Mouse (Mus musculus) cerebellum, adult 11-12 months (tissue): ENCODE results near the gene Crybg2.

Source experiments
- DNase-seq: peaks from one replicate; pipeline ENCODE4 v3.0.0; 2022

The Crybg2 gene

DNA sequence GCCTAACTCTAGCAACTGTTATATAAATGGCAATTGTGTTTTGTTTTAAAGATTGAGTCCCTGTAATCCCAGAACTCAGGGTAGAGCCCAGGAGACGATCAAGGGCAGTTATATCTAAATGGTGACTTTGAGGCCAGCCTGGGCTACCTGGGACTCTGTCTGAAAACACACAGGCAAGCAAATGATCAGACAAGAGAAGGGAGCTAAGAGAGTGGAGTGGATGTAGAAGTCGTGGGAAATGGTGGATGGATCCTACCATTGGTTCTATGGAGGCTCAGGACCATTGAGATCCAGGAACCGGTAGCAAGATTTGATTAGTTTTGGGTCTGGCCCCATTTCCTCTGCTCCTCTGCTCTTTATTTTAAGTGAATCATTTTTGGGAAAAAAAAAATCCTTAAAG lies 35.5 kb downstream of the Crybg2 start:
- DNase-seq = no peak

DNA sequence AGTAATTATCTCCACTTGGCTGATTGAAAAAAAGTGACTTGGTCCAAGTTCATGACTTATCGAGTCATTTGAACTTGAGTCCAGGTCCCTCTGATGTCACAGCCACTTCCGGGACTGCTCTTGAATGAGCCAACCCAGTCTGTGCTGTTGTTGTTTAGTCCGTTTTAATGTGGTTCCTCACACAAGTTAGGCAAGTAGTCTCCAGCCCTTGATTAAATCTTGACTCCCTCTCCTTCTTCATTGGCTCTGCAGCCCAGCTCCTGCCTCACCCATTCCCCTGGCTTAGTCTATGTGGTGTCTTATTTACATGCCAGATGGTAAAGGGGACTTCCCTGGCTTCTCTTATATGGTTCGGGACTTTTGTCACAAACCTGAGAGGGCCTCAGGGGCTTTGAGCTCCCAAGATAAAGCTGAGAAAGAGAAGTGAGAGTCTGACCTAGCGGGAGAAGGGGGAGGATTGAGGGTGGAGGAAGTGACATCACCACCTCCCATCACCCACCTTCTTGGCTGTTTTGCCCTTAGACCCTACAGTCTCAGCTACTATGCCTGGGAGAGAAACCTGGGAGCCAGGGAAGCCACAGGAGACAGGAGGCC lies 36.5 kb downstream of the Crybg2 start:
- no peak for DNase-seq

DNA sequence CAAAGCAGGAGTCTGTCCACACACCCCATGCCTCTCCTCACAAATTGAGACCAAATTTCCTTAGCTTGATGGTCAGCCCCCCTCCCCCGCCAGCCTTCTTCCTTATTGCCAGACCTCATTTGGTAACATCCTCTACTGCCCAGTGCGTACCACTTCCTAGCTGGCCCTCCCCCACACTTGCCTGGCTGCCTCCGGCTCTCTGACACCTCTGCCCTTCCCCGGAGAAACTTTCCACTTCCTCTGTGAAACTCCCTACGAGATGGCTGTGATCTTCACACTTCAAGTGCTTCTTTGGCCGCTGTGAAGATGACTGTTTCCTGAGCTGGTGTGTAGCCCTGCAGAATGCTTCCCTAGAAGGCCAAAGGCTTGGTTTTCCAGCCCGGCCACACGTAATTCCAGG lies 38.0 kb downstream of the Crybg2 start:
- no peak for DNase-seq

DNA sequence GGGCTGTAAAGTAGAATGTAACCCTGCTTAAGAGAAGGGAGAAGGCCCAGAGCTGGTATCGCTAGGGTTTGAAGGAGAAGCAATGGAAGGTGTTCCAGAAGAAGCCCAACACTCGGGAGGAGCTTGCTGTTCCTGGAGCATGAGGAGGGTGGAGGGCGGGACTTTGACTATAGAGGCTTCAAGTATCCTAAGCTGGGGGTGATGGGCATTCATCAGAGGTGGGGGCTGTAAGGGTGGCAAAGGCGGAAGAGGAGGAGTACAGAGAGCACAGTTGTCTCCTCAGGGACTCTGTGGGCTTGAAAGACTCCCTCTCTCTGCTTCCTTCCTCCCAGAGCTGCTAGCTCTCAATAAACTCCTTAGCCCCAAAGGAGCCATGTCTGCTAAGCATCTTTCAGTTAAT lies 39.6 kb downstream of the Crybg2 start:
- DNase-seq = no peak

DNA sequence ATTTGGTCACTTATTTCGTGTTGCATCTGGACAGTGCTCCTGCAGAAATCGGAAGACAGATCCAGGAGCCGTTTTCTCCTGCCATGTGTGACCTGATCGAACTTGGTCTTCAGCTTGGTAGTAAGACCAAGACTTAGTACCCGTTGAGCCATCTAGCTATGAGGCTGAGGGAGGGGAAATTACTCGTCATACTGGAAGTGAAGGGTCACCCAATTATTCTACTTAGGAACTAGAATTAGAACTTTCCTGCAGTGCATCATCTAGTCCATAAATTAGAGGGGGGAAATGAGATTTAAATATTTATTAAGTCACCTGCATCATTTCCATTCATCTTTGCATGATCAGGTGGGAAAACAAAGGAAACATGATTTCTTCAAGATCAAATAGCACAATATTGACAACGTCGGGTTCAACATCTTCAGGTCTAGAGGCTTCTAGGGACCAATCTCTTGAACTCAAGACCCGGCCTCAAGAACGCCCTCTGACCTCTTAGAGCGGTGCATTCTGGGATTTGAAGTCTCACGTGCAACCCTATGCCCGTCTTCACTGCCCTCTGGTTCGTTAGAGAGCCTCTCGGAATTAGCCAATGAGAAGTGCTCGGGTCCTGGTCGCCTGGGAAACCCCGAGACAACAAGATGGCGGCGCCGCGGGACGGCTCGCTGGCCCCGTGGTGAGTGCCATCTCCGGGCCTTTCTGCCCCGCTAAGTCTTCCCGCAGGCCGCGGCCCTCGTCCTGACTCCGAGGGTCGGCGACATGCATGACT lies 41.5 kb downstream of the Crybg2 start, which contains the start of gene Ubxn11:
Gene Ubxn11, plus strand, starts transcription at position 592 of the 763 bp plus-strand sequence.
- DNase-seq = peak; percentile 90

DNA sequence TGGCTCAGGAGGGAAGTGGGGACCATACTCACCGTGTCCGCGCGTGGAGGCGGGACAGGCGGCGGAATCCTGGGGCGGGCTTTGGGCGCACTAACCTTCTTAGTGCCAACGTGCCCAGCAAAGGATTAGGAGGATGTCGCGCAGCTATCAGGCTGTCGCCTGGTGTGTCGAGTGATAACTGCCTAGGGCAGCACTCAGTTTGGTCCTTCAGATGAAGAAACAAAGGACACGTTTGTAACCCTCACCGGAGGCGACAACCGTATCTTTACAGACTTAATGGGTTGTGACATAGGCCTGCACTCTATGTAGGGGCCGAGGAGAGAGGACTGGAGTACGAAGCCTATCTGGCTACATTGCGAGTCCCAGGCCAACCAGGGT lies 42.1 kb downstream of the Crybg2 start:
- no peak for DNase-seq

DNA sequence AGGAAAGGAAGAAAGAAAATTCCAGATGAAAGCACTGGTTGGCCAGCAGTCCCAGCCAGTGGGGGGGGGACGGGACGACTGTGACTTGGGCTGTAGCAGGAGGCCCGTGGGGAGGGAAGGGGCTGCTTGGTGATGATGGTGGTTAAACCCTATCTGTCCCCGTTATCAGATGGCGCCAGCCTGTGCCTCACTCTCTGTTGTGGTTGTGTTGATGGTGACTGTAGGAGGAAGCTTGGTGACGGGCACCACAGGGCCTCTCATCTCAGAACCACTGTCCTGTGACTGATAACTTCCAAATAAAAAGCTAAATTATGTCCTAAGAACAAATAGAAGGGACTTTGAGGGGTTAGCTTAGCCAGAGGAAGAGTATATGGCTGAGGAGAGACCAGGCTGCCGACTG lies 45.5 kb downstream of the Crybg2 start:
- no peak for DNase-seq

DNA sequence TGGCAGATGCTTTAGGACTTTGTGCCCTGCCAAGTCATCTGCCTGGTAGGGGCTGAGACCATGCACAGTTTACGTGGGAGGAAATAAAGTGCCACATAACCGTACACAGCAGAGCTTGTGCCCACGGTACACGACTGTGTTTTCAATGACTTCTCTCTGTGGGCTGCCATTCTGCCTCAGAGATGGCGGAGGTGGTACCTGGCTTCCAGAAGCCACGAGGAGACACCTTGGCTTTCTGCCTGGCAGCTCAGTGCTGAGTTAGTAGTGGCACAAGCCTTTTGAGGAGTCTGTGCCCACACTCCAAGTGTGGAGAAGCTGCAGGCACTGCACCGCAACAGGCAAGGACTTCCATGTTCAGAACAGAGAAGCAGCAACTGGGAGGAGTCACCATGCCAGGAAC lies 47.1 kb downstream of the Crybg2 start:
- DNase-seq = no peak

DNA sequence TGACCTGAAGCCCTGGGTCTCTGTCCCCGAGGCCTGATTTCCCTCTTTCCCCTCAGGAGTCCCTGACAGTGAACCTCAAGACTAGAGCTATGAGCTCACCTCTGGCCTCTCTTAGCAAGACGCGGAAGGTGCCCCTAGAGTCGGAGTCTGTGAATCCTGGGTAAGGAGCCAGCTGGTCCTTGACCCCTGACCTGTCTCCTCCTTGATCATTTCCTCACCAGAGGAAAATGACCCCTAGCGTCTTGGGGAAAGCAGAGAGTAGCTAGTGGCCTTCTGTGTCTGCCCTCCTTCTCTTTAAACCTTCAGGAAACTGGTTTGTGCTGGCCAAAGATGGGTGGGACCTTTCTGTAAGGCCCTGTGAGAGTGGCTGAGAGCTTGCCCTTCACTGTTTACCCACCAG lies 47.6 kb downstream of the Crybg2 start:
- no peak for DNase-seq

DNA sequence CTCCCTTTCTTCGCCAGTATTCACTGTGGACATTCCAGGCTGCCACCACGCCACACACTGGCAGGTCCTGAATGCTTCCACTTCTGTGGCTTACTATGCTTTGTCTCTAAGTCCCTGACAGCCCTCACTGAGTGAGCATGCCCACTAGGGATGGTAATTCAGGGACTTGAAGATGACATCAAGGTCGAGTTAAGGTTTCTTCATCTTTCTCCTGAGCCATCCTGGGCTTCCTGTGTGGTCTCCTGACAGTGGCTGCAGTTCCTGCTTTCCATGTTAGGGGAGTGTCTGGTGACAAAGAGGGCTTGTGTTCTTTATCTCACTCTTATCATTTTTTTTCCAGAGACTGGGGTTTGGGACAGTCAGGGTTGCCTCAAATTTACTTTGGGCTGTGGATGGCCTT lies 50.0 kb downstream of the Crybg2 start:
- DNase-seq = no peak

DNA sequence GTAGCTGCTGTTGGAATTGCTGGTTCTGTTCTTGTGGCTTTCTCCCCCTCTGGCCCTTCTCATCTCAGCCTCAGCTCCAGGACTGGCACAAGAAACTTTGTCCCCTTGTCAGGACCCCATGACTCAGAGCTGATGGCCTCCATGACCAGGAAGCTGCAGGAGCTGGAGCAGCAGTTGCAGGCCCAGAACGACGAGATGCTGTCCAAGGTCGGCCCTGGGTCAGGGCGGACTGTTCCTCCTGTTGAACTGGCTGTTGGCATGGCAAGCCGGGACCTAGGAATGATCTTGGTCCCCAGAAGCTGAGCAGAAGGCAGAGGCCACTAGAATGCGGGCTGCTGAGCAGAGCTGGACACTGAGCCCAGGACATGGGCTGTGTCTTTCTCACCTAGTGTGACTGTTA lies 51.8 kb downstream of the Crybg2 start:
- no peak for DNase-seq

DNA sequence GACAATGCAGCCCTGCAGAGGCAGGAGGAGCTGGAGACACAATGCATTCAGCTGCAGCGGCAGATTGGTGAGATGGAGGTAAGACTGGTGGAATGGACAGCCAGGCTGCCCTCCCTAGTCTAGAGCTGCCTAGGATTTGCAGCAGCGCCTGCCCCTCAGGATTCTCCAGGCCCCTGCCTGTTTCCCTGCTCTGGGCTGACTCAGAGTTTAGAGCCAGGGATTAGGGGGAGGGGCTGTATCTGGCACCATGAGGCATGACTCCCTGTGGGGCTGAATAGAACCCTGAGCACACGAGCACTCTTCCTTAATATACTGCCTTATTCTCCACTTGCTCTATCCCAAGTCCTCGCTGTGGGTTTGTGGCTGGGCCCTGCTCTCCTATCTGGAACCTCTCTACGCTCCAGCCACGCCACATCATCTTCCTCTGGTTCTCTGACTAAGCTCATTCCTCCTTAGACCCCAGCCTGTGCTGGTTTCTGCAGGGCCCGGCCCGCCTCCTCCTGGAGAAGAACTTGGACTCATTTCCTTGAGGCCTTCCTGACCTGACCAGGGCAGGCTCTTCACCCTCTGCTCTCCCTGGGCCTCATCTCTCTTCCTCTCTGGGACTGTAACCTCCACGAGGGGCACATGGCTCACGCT lies 52.9 kb downstream of the Crybg2 start:
- no peak for DNase-seq

DNA sequence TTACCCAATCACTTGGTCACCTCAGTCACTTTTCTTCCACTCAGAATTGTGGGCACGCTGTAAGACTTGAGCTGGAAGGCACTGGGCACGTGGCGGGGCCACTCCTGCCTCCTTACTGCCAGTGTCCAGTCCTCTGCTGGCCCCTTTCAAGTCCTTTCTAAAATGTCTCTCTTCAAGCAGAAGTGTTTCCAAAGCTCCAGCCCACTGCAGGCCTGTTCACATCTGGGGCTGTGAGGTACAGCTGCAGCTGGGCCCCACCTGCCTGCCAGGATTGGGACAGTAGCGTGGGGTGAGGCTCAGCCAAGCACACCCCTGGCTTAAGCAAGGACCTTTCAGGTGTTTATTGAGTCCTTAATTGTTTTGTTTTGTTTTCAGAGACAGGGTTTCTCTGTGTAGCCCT lies 53.4 kb downstream of the Crybg2 start:
- DNase-seq = no peak

DNA sequence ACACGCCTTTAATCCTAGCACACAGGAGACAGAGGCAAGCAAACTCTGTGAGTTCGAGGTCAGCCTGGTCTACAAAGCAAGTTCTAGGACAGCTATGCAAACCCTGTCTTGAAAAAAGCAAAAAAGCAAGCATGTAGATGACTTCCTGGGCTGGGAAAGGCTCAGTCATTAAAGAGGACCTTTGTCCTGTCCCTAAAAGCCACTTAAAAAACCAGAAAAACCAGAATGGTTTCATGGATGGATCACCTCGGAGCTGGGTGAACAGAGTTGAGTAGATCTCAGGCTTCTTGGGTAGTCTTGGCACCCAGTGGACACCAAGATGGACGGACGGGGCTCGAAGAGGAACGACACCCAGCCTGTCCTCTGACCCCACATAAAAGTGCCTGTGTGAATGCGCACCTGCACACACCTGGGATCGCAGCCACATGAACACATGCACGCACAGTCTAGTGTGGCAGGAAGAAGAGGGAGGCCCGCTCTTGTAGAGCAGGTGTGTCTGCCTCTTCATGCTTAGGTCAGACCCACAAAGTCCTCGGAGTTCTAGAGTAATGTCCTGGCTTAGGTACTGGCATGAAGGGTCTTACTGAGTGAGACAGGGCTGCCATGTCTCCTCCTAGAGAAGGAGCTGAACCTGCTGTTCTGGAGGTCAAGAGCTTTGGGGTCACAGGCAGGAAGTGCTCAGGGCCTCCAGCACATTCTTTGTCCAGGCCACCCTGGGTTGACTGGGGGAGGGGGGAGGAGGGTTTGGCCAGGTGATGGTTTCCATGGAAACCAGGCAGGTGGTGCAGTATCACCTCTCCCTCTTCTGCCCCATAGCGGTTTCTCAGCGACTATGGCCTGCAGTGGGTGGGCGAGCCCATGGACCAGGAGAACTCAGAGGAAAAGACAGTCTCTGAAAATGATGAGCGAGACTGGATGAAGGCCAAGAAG lies 54.9 kb downstream of the Crybg2 start:
- no peak for DNase-seq

DNA sequence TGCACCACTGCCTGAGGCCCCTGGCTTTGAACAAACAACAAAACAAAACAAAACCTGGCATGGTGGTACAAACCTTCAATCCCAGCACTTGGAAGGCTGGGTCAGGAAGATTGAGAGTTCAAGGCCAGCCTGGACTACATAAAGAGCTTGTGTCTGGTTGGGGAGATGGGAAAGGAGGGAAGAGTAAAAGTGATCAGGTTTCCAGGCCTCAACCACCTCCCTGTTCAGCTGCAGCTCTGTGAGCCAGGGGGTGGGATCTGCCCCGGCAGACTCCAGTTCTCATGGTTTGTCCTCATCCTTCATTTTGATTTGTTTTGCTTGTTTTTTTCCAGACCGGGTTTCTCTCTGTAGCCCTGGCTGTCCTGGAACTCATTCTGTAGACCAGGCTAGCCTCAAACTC lies 55.9 kb downstream of the Crybg2 start:
- DNase-seq = no peak

DNA sequence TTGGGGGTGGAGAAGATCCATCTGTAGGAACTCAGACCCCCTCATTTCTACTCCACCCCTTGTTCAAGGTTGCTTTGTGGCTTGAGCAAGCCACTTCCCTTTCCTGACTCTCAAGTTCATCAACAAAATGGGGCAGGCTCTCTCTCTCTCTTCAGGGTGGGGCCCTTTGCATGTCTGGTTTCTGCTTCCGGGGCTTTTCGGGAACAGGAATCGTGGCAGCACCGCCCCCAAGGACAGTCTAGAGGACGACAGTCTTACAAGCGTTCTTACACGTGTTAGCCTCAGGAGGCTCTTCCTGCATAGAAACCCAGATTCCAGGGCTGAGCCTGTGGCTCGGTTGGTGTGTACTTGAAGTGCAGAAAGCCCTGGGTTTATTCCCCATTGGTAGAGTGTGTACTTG lies 56.4 kb downstream of the Crybg2 start:
- no peak for DNase-seq

DNA sequence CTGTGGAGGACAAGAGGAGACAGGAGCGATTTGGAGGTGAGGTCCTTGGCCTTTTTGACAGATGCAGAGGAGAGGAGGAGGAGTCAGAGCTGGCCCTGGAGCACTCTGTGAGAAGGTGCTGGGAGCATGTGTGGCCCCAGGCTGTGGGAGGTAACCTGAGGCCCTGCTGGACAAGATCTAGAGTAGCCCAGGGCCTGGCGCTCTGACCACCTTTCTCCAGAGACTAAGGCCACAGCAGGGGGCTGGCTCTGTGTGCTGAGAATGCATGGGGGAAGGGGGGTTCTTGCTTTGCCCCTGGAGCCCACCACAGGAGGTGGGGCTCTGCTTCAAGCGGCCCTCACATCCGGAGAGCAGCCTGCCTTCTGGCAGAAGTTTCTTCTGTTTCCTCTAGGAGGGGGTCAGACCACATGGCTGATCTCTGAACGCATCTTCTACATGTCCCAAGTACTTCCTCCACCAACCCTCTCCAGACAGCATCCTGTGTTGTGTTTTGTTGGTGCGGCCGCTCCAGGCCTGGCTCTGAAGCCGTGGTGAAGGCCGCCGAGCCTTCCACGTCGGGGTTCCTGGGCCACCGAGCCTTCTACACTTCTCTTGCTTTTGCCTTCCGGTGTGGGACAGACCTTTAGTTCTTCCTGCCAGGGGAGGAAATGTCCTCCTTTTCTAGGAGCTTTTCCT lies 57.6 kb downstream of the Crybg2 start:
- DNase-seq = no peak

DNA sequence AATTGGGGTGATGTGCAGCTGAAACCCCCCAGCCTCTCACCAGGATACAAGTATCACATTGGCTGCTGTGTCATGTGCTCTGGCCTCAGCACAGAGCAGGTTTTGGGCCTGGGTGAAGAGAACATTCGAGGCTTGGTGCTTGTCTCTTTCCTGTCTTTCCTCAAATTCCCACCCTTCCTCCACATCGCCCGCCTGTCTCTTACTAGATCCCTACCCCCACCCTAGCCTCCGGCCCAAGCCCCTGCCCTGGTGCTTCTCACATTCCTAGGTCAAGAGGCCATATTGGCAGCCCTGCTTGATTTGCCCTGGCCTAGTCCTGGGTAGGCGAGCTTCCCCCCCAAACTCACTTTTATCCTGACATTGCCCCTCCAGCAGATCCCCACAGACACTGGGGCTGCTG lies 58.4 kb downstream of the Crybg2 start:
- DNase-seq = no peak

DNA sequence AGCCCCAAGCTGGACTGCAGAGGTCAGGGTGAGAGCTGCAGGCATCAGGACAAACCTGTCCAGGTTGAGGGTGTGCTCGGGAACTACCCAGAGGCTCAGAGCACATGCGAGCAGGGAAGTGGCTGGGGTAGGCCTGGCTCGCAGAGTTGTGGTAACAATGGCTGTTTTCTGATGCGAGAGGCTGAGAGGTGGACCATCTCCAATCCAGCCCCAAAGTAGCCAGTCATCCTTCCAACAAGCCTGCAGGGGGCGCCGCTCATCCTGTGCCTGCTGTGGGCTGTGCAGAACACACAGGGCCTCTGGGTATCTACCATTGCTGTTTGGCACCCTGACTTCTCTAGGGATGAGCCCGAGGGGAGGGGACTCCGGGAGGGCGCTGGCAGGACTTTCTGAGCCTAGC lies 59.0 kb downstream of the Crybg2 start:
- DNase-seq = no peak

DNA sequence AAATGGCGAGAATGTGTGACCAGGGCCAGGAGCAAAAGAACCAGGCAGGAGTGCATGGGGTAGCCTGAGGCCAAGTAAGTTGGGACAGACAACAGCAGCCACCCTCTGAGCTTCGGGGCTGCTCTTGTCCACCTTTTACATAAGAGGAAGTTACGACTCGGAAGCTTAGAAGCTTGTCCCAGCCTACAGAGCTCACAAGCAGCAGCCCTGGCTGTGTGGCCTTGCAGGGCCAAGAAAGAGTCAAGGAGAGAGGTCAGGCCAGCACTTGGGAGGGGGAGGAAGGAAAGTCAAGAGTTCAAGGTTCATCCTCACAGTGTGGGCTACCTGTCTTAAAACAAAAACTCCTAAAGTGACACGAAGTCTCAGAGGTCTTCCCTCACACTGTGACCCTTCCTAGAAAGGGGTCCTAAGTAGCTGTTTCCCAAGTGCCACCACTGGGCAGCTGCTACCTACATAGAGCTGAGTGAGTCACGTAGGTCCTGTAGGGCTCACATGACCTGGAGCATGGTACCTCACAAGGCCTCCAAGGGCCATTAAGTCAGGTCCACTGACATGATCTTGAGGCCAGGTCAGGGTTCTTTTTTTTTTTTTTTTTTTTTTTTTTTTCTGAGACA lies 59.7 kb downstream of the Crybg2 start:
- DNase-seq = no peak

DNA sequence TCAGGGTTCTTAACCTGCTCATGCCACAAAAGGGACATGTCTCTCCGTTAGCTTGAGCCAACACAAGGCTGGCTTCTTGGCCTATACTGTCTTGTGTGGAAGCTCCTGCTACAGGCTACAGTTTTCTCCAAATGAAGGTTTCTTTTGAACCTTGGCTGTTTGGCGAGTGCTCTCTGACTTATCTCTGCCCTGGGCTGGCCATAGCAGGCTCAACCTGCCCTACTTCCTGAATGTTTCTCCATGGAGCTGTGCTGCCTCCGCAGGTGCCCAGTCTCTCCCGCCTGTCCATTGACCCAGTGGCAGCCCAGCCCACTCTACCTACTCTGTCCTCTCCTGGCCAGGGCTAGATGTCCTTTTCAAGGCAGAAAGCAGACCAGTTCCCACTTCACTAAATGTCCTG lies 60.3 kb downstream of the Crybg2 start:
- DNase-seq = no peak

DNA sequence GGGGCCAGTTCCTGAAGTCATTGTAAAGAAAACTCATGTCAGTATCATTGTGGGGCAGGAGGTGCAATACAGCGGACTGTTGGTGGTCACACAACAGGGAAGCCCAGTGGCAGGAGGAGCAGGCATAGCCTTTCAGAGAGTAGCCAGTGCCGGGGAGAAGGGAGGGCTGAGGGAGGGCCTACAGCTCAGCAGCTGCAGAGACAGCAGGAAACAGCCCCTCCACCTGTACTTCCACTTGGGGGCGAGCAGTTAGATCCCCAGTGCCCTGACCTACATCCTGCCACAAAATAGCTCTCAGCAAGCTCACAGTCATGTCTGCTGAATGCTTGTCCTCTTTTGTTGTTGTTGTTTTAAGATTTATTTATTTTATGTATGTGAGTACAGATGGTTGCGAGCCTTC lies 61.0 kb downstream of the Crybg2 start:
- no peak for DNase-seq
